Mouse (Mus musculus) CH12.LX (cell line): ENCODE data around the gene Stx16.

Source experiments
- CTCF ChIP-seq, 2 experiments: IDR thresholded peaks in 1 of 2; conservative IDR thresholded peaks in 1 of 2; 2 replicates each; pipeline ENCODE4 v1.5.1; 2011 to 2012; ENCODE audit warnings: low read depth in 2 of 2, low read length in 2 of 2, improper control_type of control experiment in 1 of 2, inconsistent platforms in 1 of 2, mild to moderate bottlenecking in 1 of 2, moderate library complexity in 1 of 2
- RAD21 ChIP-seq: IDR thresholded peaks from 2 replicates; pipeline ENCODE4 v1.6.1; 2011; ENCODE audit warnings: low read depth, mild to moderate bottlenecking, low read length, improper control_type of control experiment, moderate library complexity
- TCF12 ChIP-seq: IDR thresholded peaks from 2 replicates; pipeline ENCODE4 v1.6.1; 2014; ENCODE audit warnings: low read depth, mild to moderate bottlenecking, inconsistent platforms, low read length, improper control_type of control experiment

- TF ChIP-seq TCF12 (no peak), RAD21 (no peak), CTCF (conservative IDR thresholded peaks at IDR 0.05 in 1 of 2, IDR thresholded peaks at IDR 0.05 in 1 of 2; ENCODE audit: low read depth in 2 of 2, low read length in 2 of 2) (no peak)
Measured at GRCm38 (mm10) chr2:174118141-174118540, 42.0 kb downstream of the Stx16 start.
